Mouse (Mus musculus): Measurements from ENCODE around the gene Ssbp4.
A peak's percentile ranks its signal among the peaks of the same experiment; 100 is the strongest.

Ssbp4 gene

GRCm38 (mm10) chr8:70609368-70609848 lies 736 bp upstream of the Ssbp4 start:
- no peak for ATAC-seq (ENCODE audit: insufficient number of reproducible peaks, low FRiP score, low TSS enrichment)

GRCm38 (mm10) chr8:70607898-70608748 lies 549 bp downstream of the Ssbp4 start:
- ATAC-seq (ENCODE audit: insufficient number of reproducible peaks, low FRiP score, low TSS enrichment), result no peak

GRCm38 (mm10) chr8:70607603-70607897 lies 1.1 kb downstream of the Ssbp4 start:
- ATAC-seq (ENCODE audit: insufficient number of reproducible peaks, low FRiP score, low TSS enrichment), result no peak

- no peak for ATAC-seq (ENCODE audit: insufficient number of reproducible peaks, low FRiP score, low TSS enrichment)
Measured at GRCm38 (mm10) chr8:70606780-70607602, 1.7 kb downstream of the Ssbp4 start.

- no peak for ATAC-seq (ENCODE audit: insufficient number of reproducible peaks, low FRiP score, low TSS enrichment)
Measured at GRCm38 (mm10) chr8:70605871-70606779, 2.5 kb downstream of the Ssbp4 start.

- no peak for ATAC-seq (ENCODE audit: insufficient number of reproducible peaks, low FRiP score, low TSS enrichment)
Measured at GRCm38 (mm10) chr8:70604558-70604957, 4.1 kb downstream of the Ssbp4 start.

GRCm38 (mm10) chr8:70602139-70602811 lies 6.4 kb downstream of the Ssbp4 start:
- ATAC-seq (ENCODE audit: insufficient number of reproducible peaks, low FRiP score, low TSS enrichment), result no peak

GRCm38 (mm10) chr8:70601271-70601649 lies 7.4 kb downstream of the Ssbp4 start:
- ATAC-seq (ENCODE audit: insufficient number of reproducible peaks, low FRiP score, low TSS enrichment), result no peak

GRCm38 (mm10) chr8:70600473-70601270 lies 8.0 kb downstream of the Ssbp4 start:
- ATAC-seq (ENCODE audit: insufficient number of reproducible peaks, low FRiP score, low TSS enrichment), result no peak

GRCm38 (mm10) chr8:70599507-70600290 lies 9.0 kb downstream of the Ssbp4 start:
- no peak for ATAC-seq (ENCODE audit: insufficient number of reproducible peaks, low FRiP score, low TSS enrichment)

- ATAC-seq (ENCODE audit: insufficient number of reproducible peaks, low FRiP score, low TSS enrichment), result no peak
Measured at GRCm38 (mm10) chr8:70598722-70599121, 9.9 kb downstream of the Ssbp4 start.

GRCm38 (mm10) chr8:70598283-70598682 lies 10.4 kb downstream of the Ssbp4 start:
- ATAC-seq (ENCODE audit: insufficient number of reproducible peaks, low FRiP score, low TSS enrichment), result peak; percentile 65

- peak; percentile 3; the same call in 1 of the 2 replicates for ATAC-seq (ENCODE audit: insufficient number of reproducible peaks, low FRiP score, low TSS enrichment)
Measured at GRCm38 (mm10) chr8:70597417-70598272, 11.0 kb downstream of the Ssbp4 start.

- ATAC-seq (ENCODE audit: insufficient number of reproducible peaks, low FRiP score, low TSS enrichment), result no peak
Measured at GRCm38 (mm10) chr8:70596775-70597416, 11.8 kb downstream of the Ssbp4 start.

GRCm38 (mm10) chr8:70596216-70596615 lies 12.5 kb downstream of the Ssbp4 start:
- no peak for ATAC-seq (ENCODE audit: insufficient number of reproducible peaks, low FRiP score, low TSS enrichment)

- ATAC-seq (ENCODE audit: insufficient number of reproducible peaks, low FRiP score, low TSS enrichment), result no peak
Measured at GRCm38 (mm10) chr8:70595811-70596210, 12.9 kb downstream of the Ssbp4 start.

All from cerebellum, adult (tissue).